Mouse (Mus musculus): ENCODE results near the gene Arhgap24. TPM values are rescaled to one million over a fixed set of nuclear protein-coding genes. Genes with fewer than 3 reads are reported as not detected.
"Not testable (repeated sequence)": the region's sequence is repeated elsewhere in the genome, so short reads cannot be mapped to it uniquely, and the experiment has no call there.

Gene Arhgap24
- total and polyA plus RNA-seq, 3 experiments, result 5.5 to 23.4 (median 14.7) TPM

DNA sequence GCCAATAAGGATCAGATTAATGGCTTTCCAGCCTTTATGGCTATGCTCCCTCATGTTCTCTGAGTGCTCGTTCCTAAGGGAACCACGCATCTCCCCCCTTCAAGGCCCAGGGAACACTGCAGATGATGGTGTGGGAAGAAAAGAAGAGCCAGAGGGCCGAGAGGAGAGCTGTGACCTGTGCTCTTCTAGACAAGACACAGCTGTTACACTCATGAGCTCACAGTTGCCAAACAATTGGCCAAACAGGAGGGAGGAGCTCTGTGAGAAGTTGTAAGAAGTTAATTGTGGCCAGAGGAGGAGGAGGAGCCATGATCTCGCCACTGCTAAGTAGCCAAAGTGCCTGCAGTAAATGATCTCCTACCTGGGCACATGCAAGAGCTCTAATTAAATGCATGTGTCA lies 322.5 kb downstream of the Arhgap24 start:
- no peak for DNase-seq

DNA sequence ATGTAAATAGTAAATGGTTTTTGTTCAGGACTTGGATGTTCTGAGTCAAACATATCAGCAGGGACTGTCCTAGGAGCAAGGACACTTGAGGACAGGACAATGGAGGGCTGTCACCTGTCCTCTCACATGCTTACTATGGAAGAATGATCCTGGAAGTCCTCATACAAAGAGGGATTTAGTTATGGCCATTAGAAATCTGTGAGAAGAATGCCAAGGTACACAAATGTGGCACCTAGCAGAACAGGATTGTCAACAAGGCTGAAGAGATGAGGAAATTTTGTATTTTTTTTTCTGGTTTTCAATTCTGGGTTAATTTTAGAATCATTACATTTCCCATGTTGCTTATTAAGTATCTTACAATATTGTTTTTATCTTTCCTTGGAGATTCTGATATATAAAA lies 326.3 kb downstream of the Arhgap24 start:
- DNase-seq, result no peak

DNA sequence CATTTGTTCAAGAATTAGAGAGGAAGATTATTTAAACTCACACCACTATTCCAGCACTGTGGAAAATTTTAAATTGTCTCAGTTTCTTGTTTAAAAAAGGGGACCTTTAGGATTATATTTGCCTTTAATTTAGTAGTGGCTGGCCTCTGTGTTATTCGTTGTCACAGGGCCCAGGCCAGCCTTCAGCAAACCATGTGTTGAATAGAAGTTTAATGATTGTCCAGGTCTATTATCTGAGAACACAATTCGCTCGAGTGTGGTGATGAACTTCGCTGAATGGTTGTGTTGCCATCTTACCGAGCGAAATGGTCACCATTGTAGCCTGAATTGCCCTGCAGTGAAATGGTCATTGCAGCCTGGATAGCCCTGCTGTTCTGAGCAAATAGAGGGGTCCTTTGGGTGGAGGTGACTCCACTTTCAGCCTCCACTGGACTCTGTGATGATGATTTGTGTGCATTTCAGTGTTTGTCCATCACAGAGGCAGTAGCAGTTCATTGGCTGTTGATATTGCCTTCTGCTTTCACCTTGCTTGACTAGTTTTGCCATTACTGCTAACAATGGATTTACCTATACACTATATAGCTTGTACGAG lies 329.3 kb downstream of the Arhgap24 start:
- no peak for DNase-seq

DNA sequence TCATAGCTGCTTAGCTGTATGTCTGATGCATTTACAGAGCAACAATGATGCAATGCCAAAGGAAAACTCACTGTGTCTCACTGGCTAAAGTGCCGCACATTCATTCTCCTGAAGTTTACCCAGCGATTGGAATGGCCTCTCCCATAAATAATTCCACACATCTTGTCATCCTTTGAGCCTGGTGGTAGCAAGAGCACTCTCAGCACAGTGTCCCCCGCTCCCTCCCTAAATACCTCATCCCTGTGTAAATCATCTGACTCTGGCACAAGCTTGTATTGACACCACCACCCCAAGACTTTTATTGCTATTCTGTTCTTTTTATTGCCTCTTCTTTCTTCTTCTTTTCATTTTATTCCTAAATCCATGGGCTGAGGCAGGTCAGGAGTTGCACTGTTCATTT lies 332.1 kb downstream of the Arhgap24 start:
- DNase-seq, result no peak

DNA sequence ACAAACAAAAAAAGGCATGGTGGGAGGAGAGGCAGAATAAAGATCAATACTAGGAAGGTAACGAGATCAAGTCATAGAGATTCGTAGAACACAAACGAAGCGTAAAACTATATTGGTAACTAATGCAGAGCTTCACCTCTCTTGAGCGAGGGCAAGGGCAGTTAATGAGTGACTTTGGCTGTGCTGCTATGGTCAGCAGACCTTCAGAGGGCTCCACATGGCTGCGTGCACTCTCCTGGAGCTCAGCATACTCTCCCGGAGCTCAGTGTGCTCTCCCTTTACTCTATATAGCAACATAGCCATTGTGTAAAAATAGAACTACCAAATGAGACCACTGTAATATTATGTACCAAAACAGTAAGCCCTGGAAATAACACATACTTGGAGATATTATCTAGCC lies 336.4 kb downstream of the Arhgap24 start:
- no peak for DNase-seq

DNA sequence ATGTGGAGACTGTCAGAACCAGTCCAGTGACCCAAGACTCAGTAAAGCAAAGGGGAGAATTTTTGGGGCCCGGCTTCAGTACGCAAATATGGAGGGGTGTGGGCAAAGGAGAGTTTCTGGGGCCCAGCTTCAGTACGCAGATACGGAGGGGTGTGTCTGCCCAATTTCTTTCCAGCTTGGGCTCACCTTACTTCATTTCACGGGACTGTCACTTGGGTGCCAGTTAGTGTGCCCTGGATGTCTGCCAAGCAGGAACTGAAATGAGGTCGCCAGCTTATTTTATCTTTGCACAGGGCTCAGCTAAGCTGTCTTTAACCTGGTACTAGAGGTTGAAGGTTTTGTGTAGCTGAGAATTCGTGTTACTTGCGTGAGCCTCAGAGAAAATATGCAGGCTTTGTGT lies 344.3 kb downstream of the Arhgap24 start:
- peak; percentile 20 for DNase-seq

DNA sequence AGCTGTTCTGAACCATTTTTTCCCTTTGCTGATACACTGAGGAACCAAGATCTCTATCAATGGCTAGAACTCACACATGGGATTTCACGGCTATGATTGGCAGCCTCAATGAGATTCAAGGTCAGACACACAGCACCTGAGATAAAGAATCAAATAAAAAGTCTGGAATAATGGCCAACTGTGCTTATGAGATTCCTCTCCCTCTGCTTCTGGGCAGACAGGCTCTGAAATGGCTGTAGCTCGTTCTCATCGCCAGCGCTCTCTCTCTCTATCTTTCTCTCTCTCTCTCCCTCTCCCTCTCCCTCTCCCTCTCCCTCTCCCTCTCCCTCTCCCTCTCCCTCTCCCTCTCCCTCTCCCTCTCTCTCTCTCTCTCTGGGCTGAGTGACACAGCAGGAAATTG lies 357.9 kb downstream of the Arhgap24 start:
- DNase-seq, result no peak

DNA sequence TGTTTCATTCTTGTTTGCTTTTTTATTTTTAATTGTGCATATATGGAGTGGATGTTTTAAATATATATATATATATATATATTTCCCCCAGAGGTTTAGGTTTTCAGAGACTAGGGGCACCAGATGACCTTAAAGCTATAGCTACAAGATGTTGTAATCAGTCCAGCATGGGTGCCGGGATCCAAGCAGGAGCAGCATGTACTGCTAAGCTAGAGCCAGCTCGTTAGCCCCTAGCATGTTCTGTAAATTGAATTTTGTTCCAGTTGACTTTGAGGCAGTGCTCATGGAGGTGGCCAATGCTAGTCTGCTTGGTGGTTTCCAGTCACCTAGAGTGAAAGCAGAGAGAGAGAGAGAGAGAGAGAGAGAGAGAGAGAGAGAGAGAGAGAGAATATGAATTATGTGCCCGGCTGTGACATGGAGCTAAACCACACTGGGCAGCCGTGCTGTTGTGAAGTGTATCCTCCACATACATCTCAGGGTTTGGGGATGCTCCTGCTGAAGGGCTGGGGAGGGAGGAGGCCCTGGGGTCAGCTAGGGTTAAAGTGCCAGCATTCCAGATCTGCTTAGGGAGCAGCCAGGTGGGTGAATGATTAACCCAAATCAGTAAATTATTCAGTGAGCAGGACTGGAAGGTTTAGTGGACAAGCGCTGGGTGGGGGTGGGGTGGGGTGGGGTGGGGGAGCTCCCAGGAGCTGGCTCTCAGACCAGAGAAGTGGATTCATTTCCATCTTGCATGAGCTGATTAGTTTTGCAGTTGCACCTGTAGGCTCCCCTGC lies 362.9 kb downstream of the Arhgap24 start:
- no peak for DNase-seq

DNA sequence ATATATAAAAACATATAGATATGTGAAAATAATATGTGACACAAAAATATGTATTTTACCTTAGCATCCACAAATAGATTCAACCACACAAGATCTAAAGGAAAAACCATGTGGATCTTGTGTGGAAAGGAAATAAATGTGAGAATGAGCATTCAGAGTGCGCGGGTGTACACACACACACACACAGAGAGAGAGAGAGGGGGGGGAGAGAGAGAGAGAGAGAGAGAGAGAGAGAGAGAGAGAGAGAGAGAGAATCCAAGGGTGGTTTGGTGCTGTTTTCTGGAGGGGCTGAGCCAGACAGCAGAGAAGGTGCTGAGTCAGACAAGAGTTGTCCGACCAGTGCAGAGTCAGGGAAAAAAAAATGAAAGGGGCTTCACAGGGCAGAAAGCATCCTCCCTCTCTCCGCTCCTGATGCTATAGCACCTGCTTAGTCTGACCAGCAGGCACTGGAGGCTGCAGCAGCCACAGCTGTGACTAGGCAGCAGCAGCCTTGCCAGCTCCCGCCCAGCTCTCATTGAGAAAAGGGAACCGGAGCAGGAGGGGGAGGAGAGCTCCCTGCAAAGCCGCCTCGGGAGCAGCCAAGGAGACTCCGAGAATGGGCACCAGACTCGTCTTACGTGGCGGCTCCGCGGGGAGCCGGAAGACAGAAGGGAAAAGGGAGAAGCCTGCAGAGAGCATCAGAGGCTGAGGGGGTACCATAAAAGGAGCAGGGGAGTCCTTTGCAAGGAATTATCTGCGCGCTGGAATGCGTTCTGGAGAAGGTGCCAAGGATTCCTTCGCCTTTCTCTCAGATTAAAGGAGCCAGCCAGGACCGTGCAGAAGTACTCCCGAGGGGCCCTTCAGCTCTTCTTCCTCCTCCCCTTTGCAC lies 363.8 kb downstream of the Arhgap24 start:
- DNase-seq, result peak; percentile 88

DNA sequence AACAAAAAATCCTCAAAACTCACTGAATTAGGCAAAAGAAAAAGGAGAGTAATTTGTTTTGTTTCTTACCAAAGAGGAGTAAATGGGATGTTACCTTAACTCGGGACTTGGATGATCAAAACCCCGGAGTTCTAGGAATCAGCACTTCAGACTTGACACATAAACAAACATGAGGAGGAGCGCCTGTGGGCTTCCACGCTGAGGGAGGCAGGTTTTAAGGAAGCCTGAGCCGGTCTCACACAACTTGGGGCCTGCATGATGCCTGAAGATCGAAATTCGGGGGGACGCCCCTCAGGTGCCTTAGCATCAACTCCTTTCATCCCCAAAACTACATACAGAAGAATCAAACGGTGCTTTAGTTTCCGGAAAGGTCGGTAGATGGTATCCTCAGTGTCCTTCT lies 364.6 kb downstream of the Arhgap24 start:
- no peak for DNase-seq

DNA sequence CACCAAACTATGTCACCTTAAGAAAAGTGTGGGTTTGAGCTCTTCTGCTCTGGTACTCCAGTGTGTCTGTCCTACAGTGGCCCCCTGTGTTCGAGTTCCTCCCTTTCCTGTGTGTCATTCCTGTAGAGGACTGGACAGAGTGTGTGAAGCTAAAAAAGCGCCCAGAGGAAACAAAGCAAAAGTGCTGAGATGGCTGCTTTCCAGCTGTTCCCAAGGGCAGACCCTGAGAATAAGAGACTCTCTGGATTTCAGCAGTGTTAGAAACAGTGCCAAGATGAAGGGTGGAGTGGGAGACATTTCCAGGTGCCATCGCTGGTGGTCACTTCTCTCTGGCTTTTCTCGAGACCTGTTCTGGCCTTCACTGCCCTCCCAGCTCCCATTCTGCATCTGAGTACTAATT lies 366.7 kb downstream of the Arhgap24 start:
- no peak for DNase-seq

DNA sequence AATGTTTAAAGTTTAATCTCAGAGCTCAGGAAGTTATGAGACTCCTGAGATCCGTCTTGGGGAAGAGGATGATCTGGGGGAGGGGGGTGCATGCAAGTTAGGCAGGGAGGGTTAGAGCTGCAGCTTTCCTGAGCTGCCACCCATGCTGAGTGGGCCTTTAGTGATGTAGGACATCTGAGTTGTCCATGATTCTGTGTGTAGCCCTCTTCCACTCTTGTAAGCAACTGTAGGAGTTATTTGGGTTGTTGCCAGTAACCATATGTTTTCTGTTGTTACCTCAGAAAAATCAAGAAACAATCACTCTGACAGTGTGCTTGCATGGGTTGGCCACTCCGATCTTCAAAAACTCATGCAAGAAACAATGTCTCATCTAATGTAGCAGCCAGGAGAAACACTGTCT lies 370.6 kb downstream of the Arhgap24 start:
- no peak for DNase-seq

DNA sequence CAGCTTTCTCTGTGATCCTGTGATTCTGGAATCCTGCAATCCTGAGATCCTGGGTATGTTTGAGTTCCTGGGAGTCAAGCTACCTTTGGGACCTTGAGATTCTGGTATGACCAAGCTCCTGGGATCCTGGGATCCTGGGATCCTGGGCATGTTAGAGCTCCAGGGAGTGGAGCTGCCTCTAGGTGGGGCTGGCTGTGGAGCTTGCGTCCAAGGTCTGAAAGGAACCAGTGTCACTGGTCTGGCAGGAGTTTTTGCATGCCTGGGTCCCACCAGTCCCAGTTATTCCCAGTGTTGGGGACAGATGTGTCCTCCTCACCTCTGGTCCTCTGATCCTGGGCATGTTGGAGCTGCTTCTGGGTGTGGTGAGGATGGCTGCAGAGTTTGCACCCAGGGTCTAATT lies 372.6 kb downstream of the Arhgap24 start:
- DNase-seq, result no peak

DNA sequence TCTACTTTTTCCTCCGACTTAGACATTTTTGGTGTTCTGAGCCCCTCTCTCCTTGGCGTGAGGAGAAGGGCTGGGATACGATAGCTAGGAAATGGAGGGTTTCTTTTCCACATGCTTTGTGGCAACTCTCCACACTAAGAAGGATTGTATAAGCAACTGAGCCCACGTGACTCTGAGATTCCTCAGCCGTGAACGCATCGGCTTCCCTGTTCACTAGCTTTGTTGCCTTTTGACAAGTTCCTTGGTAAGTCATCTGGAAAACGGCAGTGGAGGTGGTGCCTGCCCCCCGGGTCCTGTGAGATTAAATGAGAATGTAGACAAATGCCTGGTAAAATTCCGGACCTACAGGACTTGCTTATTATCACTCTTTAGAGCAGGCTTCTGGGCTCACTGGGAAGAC lies 374.6 kb downstream of the Arhgap24 start:
- no peak for DNase-seq

DNA sequence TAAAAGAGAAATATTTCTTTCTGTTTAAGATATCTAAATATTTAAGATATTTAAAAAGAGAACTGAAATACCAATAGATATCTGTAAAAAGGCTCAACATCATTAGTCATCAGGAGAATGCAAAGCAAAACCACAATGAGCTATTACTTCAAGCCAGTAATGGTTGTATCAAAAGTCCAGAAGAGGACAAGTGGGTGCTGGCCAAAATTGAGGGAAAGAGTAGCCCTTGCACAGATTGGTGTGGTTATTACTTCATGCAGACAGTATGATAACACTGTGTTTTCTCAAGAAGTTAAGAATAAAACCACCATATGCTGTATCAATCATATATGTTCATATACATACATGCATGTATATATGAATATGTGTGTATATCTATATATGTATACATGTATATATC lies 376.9 kb downstream of the Arhgap24 start:
- DNase-seq, result no peak

DNA sequence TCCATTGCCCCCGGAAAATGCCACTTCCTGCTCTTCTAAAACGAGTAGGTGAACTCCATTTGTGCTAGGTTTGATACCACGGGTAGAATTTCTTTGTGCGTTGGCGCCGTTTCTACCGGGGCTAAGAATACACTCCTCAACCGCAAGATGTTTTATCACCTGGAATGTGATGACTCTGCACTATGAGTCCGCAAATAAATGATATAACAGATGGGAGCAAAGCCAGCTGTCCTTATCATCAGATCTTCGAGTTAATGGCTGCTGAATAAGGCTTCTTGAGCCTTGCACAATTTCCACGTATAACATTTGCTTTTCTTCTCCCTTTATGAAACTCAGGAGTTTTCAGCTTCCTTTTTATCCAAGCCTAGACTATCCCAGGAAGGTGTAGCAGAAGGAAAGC lies 378.6 kb downstream of the Arhgap24 start:
- no peak for DNase-seq

DNA sequence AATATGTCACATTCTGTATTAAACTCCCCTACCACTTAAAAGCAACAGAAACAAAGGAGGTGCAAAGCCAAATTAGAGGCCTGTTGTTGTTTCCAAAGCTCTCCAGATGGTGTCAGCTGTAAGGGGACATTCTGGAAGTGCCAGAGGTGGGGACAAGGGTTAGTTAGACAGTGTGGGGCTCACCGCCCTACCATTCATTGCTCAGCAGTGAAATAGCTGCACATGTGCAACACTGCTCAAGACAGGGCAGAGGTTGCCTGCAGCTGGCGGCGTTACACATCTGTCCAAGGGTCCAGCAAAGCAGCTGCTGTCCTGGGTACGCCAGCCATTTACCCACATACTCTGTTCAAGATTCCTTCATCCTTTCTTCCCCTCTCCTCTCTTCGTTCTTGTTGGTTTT lies 387.0 kb downstream of the Arhgap24 start:
- DNase-seq, result no peak

DNA sequence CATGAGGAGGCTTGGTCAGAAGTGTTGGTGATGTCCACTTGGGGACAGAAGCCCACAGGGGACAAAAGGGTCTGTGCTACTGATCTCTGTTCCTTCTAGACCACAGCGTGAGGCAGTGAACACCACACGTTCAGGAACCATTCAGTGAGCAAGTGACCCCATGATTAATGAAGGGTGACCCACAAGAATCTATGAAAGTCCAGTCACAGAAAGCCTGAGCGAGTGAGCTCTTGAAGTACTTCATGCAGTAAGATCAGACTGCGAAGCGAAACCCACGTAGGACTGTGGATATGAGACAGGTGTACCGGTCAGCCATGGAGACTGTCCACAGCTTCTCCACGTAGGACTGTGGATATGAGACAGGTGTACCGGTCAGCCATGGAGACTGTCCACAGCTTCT lies 391.8 kb downstream of the Arhgap24 start:
- not testable (repeated sequence) for DNase-seq

DNA sequence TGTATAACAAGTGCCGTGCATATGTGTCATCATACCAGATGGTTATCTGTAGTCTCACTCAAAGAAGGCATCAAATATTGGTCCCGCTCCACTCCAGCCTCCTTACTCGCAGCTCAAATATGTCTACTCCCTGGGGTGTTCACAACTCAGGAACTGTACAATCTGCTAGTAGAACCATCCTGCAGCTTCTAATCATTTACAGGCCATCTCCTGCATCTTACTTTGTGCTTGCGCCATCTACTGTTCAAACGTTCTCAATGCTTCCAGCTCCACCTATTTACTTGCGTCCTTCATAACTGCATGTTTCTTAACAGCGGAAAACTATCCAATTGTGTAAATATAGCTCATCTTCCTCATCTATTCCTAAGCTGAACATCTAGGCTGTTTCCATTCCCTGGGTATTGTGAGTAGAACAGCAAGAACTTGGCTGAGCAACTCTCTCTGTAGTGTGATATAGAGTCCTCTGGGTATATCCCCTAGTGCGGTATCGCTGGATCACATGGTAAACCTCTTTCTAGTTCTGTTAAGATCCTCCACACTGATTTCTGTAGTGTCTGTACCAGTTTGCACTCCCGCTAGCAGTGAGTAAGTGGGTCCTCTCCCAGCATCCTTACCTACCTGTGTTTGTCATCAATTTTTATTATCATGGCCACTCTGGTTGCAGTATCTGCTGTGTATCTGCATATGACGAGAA lies 393.6 kb downstream of the Arhgap24 start:
- DNase-seq, result peak; percentile 54

DNA sequence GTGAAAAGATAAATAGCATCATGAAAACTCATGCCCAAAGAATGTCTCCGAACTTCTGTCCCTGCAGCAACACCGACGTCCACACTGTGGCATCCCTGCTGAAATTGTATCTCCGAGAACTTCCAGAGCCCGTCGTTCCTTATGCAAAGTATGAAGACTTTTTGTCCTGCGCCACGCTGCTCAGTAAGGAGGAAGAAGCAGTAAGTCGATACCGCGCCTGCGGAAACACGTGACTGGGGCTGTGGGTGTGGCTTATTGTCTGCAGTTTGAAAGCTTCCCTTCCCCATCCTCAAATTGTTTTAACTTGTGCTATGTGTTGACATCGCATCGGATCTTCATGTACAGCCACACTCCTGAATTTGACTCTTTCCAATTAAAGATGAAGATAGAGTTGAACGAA lies 394.4 kb downstream of the Arhgap24 start:
- no peak for DNase-seq

DNA sequence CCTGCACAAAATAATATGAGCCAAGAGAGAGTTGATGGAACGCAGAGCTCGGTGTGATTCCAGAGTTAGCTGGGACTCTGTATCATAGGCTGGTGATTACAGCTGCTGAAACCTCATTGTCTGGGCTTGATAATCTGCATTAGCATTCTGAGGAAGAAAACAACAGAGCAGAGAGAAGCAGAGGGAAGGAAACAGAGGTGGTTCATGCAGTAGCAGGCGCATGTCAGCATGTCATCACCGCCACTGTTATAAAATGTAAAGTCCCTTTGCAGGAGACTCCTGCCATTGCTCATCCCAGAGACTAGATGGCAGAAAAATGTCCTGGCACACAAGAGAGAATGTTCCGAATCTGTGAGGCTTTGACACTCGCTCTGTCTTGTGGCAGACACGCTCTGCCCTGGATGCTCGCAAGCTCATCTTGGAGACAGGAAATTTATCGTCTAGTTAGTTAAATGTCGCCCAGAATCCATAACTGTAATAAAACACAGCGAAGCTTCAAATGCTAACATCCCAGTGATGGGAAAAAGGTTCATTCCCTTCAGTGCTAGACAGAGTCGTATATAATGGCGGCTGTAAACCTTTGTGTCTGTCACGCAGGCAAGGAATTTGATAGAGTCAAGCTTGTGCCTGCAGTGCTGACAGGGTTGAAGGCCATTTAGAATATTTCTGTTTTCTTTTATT lies 407.4 kb downstream of the Arhgap24 start:
- DNase-seq, result no peak

DNA sequence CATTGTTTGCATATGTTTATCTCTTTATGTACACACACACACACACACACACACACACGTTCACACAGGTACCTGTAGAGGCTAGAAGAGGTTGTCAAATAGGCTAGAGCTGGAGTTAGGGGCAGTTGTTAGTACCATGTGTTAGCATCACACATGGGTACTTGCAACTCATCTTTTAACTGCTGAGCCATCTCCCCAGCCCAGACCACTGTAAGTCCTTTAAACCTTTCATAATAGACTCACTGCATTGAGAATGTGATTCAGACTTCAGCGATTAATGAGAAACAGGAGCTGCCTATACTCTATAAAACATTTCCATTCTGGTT lies 407.9 kb downstream of the Arhgap24 start:
- DNase-seq, result no peak
